Mouse (Mus musculus) liver, postnatal 0 days (tissue): ENCODE data around the gene Parp9.

Experiments
- CTCF ChIP-seq: sonication (generic); IDR thresholded peaks from 2 replicates; pipeline ENCODE4 v1.5.1; 2016; ENCODE audit warnings: antibody characterized with exemption, low read depth
- EP300 ChIP-seq: IDR thresholded peaks from 2 replicates; pipeline ENCODE4 v1.6.1; 2016; ENCODE audit warnings: antibody characterized with exemption, low read depth, mild to moderate bottlenecking

DNA sequence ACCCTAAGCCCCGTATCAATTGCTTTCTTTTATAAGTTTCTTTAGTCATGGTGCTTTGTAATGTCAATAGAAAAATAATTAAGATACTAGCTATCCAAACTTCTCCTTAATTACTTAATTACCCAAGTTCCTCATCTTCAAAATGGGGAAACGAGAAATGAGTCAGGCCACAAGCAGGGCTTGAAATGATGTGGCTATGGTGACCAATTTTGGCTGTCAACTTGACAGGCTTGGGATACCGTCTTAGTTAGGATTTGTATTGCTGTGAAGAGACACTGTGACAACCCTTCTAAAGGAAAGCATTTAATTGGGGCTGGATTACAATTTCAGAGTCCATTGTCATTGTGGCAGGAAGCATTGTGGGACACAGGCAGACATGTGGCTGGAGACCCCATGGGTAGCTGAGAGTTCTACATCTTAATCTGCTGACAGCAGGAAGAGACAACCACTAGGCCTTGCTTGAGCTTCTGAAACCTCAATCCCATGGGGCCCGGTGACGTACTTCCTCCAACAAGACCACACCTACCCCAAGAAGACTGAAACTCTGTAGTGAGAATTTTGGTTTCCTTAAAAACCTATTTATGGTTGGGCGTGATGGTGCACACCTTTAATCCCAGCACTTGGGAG lies 35.1 kb upstream of the Parp9 start:
- TF ChIP-seq CTCF, result no peak
- no peak for TF ChIP-seq EP300
